Mouse (Mus musculus) cerebellum, postnatal 4 days (tissue): ENCODE data around the gene Hacd2.

Experiments
- DNase-seq, 2 experiments: peaks; one replicate each; pipeline ENCODE4 v3.0.0; 2022; ENCODE audit warnings: low spot score in 2 of 2, mixed read lengths in 1 of 2

The Hacd2 gene

DNA sequence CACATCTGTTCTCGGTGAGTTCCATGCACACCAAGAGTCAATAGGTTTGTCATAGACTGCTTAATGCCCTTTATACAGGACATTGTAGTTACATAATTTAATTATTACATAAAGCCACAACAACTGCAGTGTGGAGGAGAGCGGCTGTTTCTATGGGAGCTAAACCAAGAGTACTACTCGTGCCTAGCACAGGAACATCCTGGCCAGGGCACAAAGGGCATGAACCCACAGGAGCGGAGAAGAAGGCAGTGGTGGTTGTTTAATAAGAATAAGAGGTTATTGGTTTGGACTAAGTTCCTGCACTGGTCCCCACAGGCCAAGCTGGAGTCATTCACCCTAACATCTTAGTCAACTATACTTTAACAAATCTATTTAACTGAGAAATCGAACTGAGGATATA, 16.0 kb upstream of the Hacd2 start:
- DNase-seq: no peak

- DNase-seq: no peak
Measured at GRCm38 (mm10) chr16:35007361-35007760, 14.9 kb upstream of the Hacd2 start.

DNA sequence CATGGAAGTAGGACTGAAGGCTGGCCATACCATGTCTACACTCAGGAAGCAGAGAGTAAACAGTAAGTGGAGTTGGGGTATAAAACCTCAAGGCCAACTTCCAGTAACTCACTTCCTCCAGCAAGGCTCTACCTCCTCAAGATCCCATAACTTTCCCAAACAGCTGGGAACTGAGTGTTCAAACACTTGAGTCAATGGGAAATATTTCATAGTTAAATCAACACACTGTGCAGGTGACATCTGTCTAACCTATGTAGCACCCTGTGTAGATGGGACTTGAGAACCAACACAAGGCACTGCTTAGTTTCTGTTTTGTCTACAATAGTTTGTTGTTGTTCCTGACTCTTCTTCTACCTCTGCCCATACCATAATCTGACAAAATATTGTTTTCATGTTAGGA, 13.8 kb upstream of the Hacd2 start:
- DNase-seq: no peak

GRCm38 (mm10) chr16:35013501-35013900, 8.7 kb upstream of the Hacd2 start:
- DNase-seq: no peak

GRCm38 (mm10) chr16:35016491-35016890, 5.7 kb upstream of the Hacd2 start:
- DNase-seq: no peak

GRCm38 (mm10) chr16:35018470-35018974, 3.7 kb upstream of the Hacd2 start:
- DNase-seq: no peak

DNA sequence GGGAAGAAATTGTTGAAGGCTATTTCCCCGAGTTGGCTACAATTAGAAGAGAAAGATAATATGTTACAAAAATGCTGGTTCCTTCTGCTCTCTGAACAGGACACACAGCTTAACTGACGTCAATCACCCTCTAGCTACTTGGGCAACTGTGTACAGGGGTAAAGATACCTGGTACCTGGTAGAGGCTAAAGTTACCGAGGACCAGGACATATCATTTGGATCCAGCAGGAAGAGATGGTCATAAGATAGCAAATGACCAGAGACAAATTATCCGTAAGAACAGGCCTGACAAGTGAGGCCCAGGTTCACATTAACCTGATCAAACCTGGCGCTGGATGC, 356 bp upstream of the Hacd2 start:
- DNase-seq: no peak

DNA sequence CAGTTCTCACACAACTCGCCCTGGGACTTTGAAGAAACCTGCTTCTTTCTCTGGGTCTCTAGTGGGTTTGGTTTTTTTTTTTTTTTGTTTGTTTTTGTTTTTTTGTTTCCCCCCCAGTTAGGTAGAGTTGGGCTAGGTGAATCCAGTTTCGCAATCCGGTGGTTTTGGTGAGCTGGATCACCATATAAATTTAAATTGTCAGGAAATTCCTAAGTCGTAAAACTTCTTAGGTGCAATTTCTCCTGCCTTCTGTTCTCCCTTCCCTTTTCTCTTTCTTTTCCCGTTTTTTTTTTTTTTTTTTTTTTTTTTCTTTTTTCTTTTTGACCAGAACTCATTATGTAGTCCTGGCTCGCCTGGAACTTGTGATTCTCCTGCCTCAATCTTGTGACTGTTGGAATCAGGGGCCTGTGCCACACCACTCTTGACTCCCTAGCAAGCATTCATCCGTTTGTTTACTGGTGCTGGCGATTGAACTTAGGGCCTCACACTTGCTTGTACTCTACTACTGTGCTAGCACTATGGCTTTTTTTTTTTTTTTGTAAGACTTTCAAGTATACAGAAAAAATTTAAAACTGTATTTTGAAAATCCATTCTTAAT, 1.0 kb downstream of the Hacd2 start:
- DNase-seq: no peak

DNA sequence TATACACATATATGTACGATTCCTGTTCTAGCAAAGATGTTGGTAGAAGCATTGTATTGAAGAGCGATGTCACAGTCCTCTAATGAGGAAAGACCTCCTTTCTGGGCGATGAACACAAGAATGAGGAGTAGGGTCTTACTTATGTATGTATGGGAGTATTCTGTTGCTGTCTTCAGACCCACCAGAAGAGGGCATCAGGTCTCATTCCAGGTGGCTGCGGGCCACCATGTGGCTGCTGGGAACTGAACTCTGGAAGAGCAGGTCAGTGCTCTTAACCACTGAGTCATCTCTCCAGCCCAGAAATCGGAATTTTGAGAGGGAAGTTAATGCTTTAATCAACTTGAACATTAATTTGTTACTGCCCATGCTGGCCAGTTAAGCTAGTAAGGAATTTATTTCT, 2.1 kb downstream of the Hacd2 start:
- no peak for DNase-seq

DNA sequence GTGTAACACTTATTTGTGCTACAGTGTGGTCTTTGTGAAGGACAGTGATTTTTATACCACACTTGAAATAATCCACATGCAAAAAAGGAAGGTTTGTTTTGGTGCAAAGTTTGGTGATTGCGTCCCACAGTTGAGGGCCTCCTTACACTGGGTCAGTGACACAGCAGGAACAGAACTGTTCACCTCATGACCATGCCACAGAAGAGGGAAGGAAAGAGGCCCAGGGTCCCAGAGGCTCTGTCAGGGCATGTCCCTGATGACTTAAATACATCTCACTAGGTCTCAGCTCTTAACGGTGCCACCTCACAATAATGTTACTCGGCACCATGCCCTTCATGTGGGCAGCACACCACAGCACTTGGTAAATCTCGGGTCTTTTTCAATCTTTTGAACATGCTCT, 3.1 kb downstream of the Hacd2 start:
- DNase-seq: no peak

DNA sequence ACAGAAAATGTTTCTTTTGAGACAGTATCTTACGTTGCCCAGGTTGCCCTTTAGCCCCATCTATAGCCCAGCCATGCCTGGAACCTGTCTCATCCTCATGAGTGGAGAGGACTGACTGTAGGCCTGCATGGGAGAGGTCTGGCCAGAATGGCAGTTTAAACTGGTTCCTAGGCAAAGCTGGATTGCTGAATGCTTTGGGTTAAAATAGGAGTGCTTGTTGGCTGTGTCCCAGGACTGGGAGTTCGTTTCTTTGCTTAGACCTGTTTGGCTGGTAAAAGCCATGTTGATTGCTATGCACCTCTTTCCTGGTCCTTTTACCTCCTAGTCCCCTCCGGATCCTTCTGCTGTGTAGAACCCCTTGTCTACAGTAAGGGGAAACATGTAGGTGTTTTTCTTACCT, 11.0 kb downstream of the Hacd2 start:
- DNase-seq: no peak

DNA sequence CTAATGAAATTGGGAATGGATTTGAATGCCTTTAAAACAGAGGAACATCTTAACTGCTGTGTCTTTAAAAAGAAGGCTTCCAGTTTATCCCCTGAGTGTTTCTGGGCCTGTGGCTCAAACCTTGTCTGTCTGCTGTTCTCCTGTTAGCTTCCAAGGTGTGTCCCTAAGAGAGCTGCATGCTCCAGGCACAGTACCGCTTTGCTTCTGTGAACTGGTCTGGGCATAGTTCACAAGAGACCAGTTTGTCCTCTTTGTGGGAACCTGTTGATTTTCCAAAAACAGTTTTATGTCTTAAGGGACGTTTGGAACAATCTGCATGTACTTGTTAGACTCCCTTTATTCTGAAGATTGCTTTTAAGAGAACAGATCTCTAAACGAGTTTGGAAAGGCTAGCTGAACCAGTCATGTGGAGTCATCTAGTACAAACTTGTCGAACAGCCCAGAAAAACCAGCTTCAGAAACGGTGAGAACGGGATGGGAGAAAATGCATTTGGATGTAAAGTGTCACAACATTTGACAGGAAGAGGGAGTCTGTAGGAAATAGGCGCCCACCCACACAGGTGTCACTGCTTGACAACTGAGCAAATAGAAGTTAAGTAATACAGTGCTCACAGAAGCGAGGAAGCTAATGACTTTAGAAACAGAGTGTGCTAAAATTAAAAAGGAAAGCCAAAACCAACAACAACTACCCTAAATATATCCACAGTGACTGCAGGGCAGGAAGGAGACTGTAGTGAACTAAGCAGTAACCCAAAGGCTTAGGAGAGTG, 11.8 kb downstream of the Hacd2 start:
- DNase-seq: no peak

DNA sequence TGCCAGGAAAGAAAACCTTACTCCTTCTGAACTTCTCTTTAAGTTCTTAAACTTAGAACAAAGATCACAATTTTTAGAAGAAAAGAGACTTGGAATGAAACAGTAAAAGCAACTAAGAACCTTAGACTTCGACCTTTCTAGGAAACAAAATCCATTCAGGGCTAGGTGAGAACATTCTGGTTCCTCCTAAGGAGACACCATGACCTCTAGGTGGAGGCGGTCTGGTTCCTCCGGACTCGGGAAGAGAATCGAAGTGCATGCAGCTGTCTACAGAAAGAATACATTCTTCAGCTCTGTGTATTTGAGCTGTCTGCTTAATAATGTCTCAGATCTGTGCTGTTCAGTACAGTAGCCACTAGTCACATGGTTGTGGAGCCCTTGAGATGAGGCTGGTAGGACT, 12.7 kb downstream of the Hacd2 start:
- DNase-seq: no peak

GRCm38 (mm10) chr16:35036754-35037153, 14.5 kb downstream of the Hacd2 start:
- no peak for DNase-seq

GRCm38 (mm10) chr16:35038343-35039057, 16.3 kb downstream of the Hacd2 start:
- DNase-seq: no peak

DNA sequence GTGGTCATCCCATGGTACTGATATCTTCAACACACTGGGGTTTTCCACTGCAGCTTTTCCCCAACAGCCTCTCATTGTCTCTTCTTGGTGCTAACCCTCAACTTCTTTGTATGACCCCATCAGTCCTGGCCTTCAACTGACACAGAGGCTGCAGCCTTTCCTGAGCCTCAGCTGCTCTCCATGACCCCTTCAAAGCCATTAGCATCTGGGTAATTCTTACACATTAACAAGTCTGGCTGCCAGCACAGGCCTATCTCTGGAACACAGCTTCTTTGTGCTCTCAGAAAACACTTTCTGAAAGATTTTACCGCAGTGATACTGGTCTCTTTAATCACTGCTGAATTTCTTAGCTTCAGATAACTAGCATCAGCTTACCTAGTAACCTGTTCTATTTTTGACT, 17.9 kb downstream of the Hacd2 start:
- no peak for DNase-seq

- no peak for DNase-seq
Measured at GRCm38 (mm10) chr16:35041001-35041400, 18.8 kb downstream of the Hacd2 start.

DNA sequence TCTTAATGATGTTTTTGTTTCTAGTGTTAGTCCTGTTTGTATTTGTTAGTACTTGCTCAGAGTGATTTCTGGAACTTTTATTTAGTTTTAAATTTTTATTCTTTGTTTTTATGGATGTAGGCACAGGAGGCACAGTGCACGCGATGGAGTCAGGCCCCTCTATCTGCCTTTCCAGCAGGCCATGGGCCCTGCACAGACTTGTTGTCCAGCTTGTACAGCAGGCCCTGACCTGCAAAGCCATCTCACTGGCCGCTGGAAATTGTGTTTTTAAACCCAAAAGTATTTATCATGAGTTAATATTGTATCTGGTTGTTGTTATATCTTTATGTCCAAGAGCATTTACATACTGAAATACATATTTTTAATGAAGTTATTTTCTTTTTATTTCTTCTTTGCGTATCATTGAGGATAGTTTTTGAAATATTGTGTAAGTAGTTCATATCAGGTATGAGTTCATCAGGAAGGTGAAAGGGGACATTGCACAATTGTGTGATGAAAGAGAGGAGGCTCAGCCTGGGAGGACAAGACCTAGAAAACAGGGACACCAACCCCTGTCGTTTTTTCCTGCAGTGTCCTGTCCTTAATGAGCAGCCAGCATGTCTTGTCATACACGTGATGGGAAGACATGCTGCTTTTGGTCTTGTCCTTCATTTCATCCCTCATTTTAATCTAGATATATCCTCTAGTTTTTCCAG, 24.0 kb downstream of the Hacd2 start:
- DNase-seq: no peak

DNA sequence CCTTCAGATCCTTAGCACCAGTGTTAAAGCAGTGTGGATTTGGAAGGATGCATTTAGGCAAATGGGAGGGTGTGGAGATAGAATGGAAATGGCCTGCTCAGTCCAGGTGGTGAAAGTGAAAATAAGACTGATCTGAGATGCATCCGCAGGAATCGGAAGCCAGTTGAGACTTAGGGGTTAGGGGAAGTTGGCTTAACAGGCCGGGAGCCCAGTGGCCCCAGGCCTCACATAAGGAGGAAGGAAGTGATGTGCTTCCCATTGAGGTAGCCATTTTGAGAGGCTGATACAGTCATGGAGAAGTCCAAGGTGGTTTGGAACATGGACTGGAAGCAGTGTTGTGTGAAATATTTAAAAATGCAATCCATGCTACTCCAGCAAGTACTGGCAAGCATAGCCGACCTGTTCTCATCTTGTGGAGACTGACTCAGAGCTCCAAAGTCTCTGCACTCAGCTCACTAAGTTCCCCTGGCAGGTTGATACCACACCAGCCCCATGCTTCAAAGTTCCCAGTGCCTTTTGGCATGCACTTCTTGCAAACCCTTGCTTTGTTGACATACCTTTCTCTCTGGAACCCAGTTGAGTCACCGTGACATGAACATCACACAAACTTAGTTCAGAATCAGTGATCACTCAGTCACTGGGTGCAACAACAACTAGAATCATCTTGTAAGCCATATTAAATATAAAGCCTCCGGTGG, 25.2 kb downstream of the Hacd2 start:
- DNase-seq: no peak

GRCm38 (mm10) chr16:35051066-35051465, 28.8 kb downstream of the Hacd2 start:
- peak in 1 of 2 experiments; percentile 23 for DNase-seq

DNA sequence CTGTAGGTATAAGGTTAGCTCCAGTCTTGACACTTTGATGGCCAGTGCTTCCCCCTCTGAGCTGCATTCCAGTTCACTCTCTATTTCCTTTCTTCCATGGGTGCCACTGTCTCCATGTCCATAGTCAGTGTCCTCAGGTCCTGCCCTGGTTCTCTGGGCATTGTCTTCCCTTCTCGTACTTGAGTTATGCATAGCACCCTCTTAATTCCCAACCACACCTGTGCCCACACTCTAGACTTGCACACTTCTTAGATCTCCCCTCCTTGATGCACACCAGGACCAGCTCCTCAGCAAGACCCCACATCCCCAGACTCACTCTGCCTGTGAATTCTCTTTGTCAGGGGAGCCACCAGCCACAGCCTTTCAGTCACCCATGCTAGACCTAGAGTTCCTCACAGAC, 30.0 kb downstream of the Hacd2 start:
- DNase-seq: no peak
